Mouse (Mus musculus) limb, embryonic 10.5 days (tissue): Measurements from ENCODE around the gene Tchp. TPM values are rescaled to one million over a fixed set of nuclear protein-coding genes. Genes with fewer than 3 reads are reported as not detected.

Experiments
- DNase-seq: peaks from one replicate; pipeline ENCODE4 v3.0.0-alpha.2; 2017; ENCODE audit warnings: low spot score
- H3K27ac ChIP-seq: fragments of 300-500 bp; sonication (generic); 2 replicates; pipeline ENCODE4 v1.5.1; 2016; ENCODE audit warnings: mild to moderate bottlenecking
- H3K27me3 ChIP-seq: fragments of 300-500 bp; sonication (generic); 2 replicates; pipeline ENCODE4 v1.6.1; 2016; ENCODE audit warnings: low read depth, mild to moderate bottlenecking; ENCODE audit not compliant: poor library complexity, severe bottlenecking
- H3K36me3 ChIP-seq: fragments of 300-500 bp; sonication (generic); 2 replicates; pipeline ENCODE4 v1.6.1; 2016; ENCODE audit warnings: mild to moderate bottlenecking, moderate library complexity
- H3K4me1 ChIP-seq: fragments of 300-500 bp; sonication (generic); 2 replicates; pipeline ENCODE4 v1.6.1; 2016
- H3K4me3 ChIP-seq: fragments of 300-500 bp; sonication (generic); 2 replicates; pipeline ENCODE4 v1.5.1; 2016; ENCODE audit warnings: mild to moderate bottlenecking, moderate library complexity
- H3K9me3 ChIP-seq: fragments of 300-500 bp; sonication (generic); replicated peaks from 2 replicates; pipeline ENCODE4 v1.6.1; 2016; ENCODE audit warnings: mild to moderate bottlenecking
- WGBS: fragments of 180-500 bp; shearing (Covaris S2); methylation state at CpG from one replicate; pipeline ENCODE4 v1.1.7; 2016; 5-methylcytosine and 5-hydroxymethylcytosine counted together
- polyA plus RNA-seq: library from polyadenylated mRNA; unstranded; fragments of >200 nt; fragmentation: Nextera tagmentation; extraction: Ambion mirVana; gene quantifications from 2 replicates; pipeline ENCODE4 v1.2.1, GENCODE M21; 2016

Tchp gene
- polyA plus RNA-seq, 1 experiment from 2014 or later = 22.0 TPM

GRCm38 (mm10) chr5:114681717-114682116, 25.8 kb upstream of the Tchp start:
- WGBS = 80% methylated on average over 8 of the region's 8 CpGs
- H3K36me3 ChIP-seq = peaks cover 11% of the 10 kb centered on the region
- no peaks in the 10 kb centered on the region for H3K9me3 ChIP-seq
- no peaks in the 10 kb centered on the region for H3K27me3 ChIP-seq
- DNase-seq = no peak
- H3K4me1 ChIP-seq = peaks cover 63% of the 10 kb centered on the region
- H3K4me3 ChIP-seq = no peak overlapping the region
- H3K27ac ChIP-seq = peak overlapping the region; percentile 46; the same call in 1 of the 2 replicates

- DNase-seq = no peak
- H3K9me3 ChIP-seq = no peaks in the 10 kb centered on the region
- H3K4me1 ChIP-seq = peaks cover 75% of the 10 kb centered on the region
- H3K36me3 ChIP-seq = no peaks in the 10 kb centered on the region
- H3K27ac ChIP-seq = no peak overlapping the region
- peaks cover 17% of the 10 kb centered on the region for H3K27me3 ChIP-seq
- 92% methylated on average over 5 of the region's 5 CpGs for WGBS
- no peak overlapping the region for H3K4me3 ChIP-seq
These were observed 21.6 kb upstream of the Tchp start for GRCm38 (mm10) chr5:114685986-114686385.

GRCm38 (mm10) chr5:114686726-114687210, 20.8 kb upstream of the Tchp start:
- peaks cover 71% of the 10 kb centered on the region for H3K4me1 ChIP-seq
- no peaks in the 10 kb centered on the region for H3K36me3 ChIP-seq
- no peak for DNase-seq
- H3K27ac ChIP-seq = no peak overlapping the region
- no peak overlapping the region for H3K4me3 ChIP-seq
- 62% methylated on average over 7 of the region's 7 CpGs for WGBS
- H3K27me3 ChIP-seq = peaks cover 17% of the 10 kb centered on the region
- no peaks in the 10 kb centered on the region for H3K9me3 ChIP-seq

GRCm38 (mm10) chr5:114687901-114688300, 19.7 kb upstream of the Tchp start:
- Histone ChIP-seq H3K4me1 (peaks cover 62% of the 10 kb centered on the region), H3K4me3 (no peak overlapping the region), H3K27ac (no peak overlapping the region), H3K36me3 (no peaks in the 10 kb centered on the region), H3K27me3 (peaks cover 21% of the 10 kb centered on the region), H3K9me3 (no peaks in the 10 kb centered on the region)
- DNase-seq = no peak

GRCm38 (mm10) chr5:114688703-114689102, 18.9 kb upstream of the Tchp start:
- H3K9me3 ChIP-seq = no peaks in the 10 kb centered on the region
- DNase-seq = no peak
- H3K4me1 ChIP-seq = peaks cover 53% of the 10 kb centered on the region
- peaks cover 21% of the 10 kb centered on the region for H3K27me3 ChIP-seq
- H3K4me3 ChIP-seq = no peak overlapping the region
- H3K36me3 ChIP-seq = no peaks in the 10 kb centered on the region
- 88% methylated on average over 13 of the region's 13 CpGs for WGBS
- H3K27ac ChIP-seq = no peak overlapping the region

- H3K9me3 ChIP-seq = no peaks in the 10 kb centered on the region
- peak overlapping the region; percentile 75 for H3K4me3 ChIP-seq
- peaks cover 21% of the 10 kb centered on the region for H3K27me3 ChIP-seq
- H3K27ac ChIP-seq = peak overlapping the region; percentile 89; the same call in 1 of the 2 replicates
- 19% methylated on average over 16 of the region's 16 CpGs for WGBS
- peaks cover 42% of the 10 kb centered on the region for H3K4me1 ChIP-seq
- no peaks in the 10 kb centered on the region for H3K36me3 ChIP-seq
- DNase-seq = no peak
These were observed 17.7 kb upstream of the Tchp start for GRCm38 (mm10) chr5:114689700-114690366.

GRCm38 (mm10) chr5:114690633-114691567, 16.7 kb upstream of the Tchp start, which contains the start of gene Gltp:
Gltp (minus strand) TSS chr5:114690984.
- H3K4me1 ChIP-seq = peaks cover 36% of the 10 kb centered on the region
- no peaks in the 10 kb centered on the region for H3K36me3 ChIP-seq
- peak; percentile 95 for DNase-seq
- H3K27ac ChIP-seq = peak within 1 kb of the TSS; percentile 89
- no peaks in the 10 kb centered on the region for H3K9me3 ChIP-seq
- 4% methylated on average over 75 of the region's 75 CpGs for WGBS
- peak within 1 kb of the TSS; percentile 75 for H3K4me3 ChIP-seq
- peaks cover 21% of the 10 kb centered on the region for H3K27me3 ChIP-seq

- Histone ChIP-seq H3K27ac (no peak overlapping the region), H3K27me3 (peaks cover 5% of the 10 kb centered on the region), H3K36me3 (no peaks in the 10 kb centered on the region), H3K4me3 (no peak overlapping the region), H3K4me1 (peaks cover 6% of the 10 kb centered on the region), H3K9me3 (no peaks in the 10 kb centered on the region)
- no peak for DNase-seq
- 72% methylated on average over 5 of the region's 5 CpGs for WGBS
These were observed 11.8 kb upstream of the Tchp start for GRCm38 (mm10) chr5:114695775-114696174.

GRCm38 (mm10) chr5:114696939-114697338, 10.6 kb upstream of the Tchp start:
- Histone ChIP-seq H3K4me3 (no peak overlapping the region), H3K9me3 (no peaks in the 10 kb centered on the region), H3K27ac (no peak overlapping the region), H3K27me3 (peaks cover 3% of the 10 kb centered on the region), H3K4me1 (no peaks in the 10 kb centered on the region), H3K36me3 (no peaks in the 10 kb centered on the region)
- WGBS = 84% methylated on average over 17 of the region's 17 CpGs
- no peak for DNase-seq

- 92% methylated on average over 19 of the region's 19 CpGs for WGBS
- Histone ChIP-seq H3K4me3 (no peak overlapping the region), H3K27ac (no peak overlapping the region), H3K27me3 (no peaks in the 10 kb centered on the region), H3K9me3 (no peaks in the 10 kb centered on the region), H3K4me1 (no peaks in the 10 kb centered on the region), H3K36me3 (no peaks in the 10 kb centered on the region)
- no peak for DNase-seq
These were observed 9.4 kb upstream of the Tchp start for GRCm38 (mm10) chr5:114698044-114698746.

- no peaks in the 10 kb centered on the region for H3K36me3 ChIP-seq
- no peaks in the 10 kb centered on the region for H3K4me1 ChIP-seq
- H3K27ac ChIP-seq = no peak overlapping the region
- 71% methylated on average over 7 of the region's 7 CpGs for WGBS
- DNase-seq = no peak
- no peak overlapping the region for H3K4me3 ChIP-seq
- H3K9me3 ChIP-seq = no peaks in the 10 kb centered on the region
- no peaks in the 10 kb centered on the region for H3K27me3 ChIP-seq
These were observed 8.5 kb upstream of the Tchp start for GRCm38 (mm10) chr5:114699015-114699414.

- 67% methylated on average over 14 of the region's 14 CpGs for WGBS
- Histone ChIP-seq H3K4me1 (0 out of 2 replicates have a peak, but pooled peaks cover 3% of the 10 kb centered on the region), H3K9me3 (no peaks in the 10 kb centered on the region), H3K27me3 (no peaks in the 10 kb centered on the region), H3K27ac (no peak overlapping the region), H3K36me3 (no peaks in the 10 kb centered on the region), H3K4me3 (no peak overlapping the region)
- no peak for DNase-seq
These were observed 4.9 kb upstream of the Tchp start for GRCm38 (mm10) chr5:114702403-114703392.
